Mouse (Mus musculus) liver, embryonic 15.5 days (tissue): Measurements from ENCODE around the gene Pam. TPM values are rescaled to one million over a fixed set of nuclear protein-coding genes. Genes with fewer than 3 reads are reported as not detected.

ENCODE experiments used
- ATAC-seq: fragments of 200-750 bp; cut with Nextera tagmentation; 2 replicates; pipeline ENCODE4 v1.8.0; 2017; ENCODE audit warnings: moderate number of reproducible peaks, mild to moderate bottlenecking, moderate library complexity; ENCODE audit not compliant: insufficient read depth
- H3K27ac ChIP-seq: fragments of 300-500 bp; sonication (generic); replicated peaks from 2 replicates; pipeline ENCODE4 v1.5.1; 2015; ENCODE audit warnings: mild to moderate bottlenecking, inconsistent platforms
- H3K27me3 ChIP-seq: fragments of 300-500 bp; sonication (generic); 2 replicates; pipeline ENCODE4 v1.6.1; 2015; ENCODE audit warnings: mild to moderate bottlenecking, inconsistent platforms
- H3K36me3 ChIP-seq: fragments of 300-500 bp; sonication (generic); replicated peaks from 2 replicates; pipeline ENCODE4 v1.6.1; 2015; ENCODE audit warnings: moderate library complexity, mild to moderate bottlenecking, inconsistent platforms
- H3K4me1 ChIP-seq: fragments of 300-500 bp; sonication (generic); replicated peaks from 2 replicates; pipeline ENCODE4 v1.6.1; 2015; ENCODE audit warnings: inconsistent platforms
- H3K4me2 ChIP-seq: fragments of 300-500 bp; sonication (generic); 2 replicates; pipeline ENCODE4 v1.6.1; 2015; ENCODE audit warnings: moderate library complexity, mild to moderate bottlenecking, inconsistent platforms
- H3K4me3 ChIP-seq: fragments of 300-500 bp; sonication (generic); replicated peaks from 2 replicates; pipeline ENCODE4 v1.5.1; 2015; ENCODE audit warnings: mild to moderate bottlenecking, inconsistent platforms
- H3K9ac ChIP-seq: fragments of 300-500 bp; sonication (generic); 2 replicates; pipeline ENCODE4 v1.6.1; 2015; ENCODE audit warnings: moderate library complexity, mild to moderate bottlenecking, inconsistent platforms
- H3K9me3 ChIP-seq: fragments of 300-500 bp; sonication (generic); replicated peaks from 2 replicates; pipeline ENCODE4 v1.6.1; 2016; ENCODE audit warnings: inconsistent platforms
- WGBS: fragments of 180-500 bp; shearing (Covaris S2); methylation state at CpG from one replicate; pipeline ENCODE4 v1.1.7; 2015; ENCODE audit warnings: mixed read lengths; ENCODE audit not compliant: insufficient replicate concordance; 5-methylcytosine and 5-hydroxymethylcytosine counted together
- polyA plus RNA-seq: library from polyadenylated mRNA; unstranded; fragments of >200 nt; fragmentation: Nextera tagmentation; extraction: Ambion mirVana; gene quantifications from 2 replicates; pipeline ENCODE4 v1.2.1, GENCODE M21; 2015

The Pam gene
- polyA plus RNA-seq, 1 experiment from 2014 or later = 7.5 TPM

DNA sequence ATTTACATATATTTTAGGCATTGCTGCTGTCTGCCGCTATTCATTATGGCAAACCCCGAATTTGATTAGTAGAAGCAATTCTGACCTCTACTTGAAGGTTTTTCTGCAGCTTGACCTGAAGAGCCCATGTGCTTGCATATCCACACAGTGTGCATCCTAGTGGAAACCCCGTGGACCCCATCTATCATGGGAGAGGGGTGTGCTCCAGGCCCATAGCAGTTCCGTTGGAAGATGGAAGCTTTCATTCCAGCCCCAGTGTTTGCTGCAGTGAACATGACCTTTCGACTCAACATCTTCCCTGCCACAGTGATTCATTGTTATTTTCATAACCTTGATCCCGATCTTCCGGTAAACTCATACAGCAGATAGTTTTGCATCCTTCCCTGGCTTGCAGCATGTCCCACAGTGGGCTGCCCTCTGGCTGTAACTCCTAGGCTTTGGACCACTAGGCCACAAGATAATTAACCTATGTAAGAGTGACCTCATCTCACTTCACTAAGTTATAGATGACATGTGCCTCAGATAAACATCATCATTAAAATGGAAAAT lies 191.5 kb downstream of the Pam start:
- no peaks in the 10 kb centered on the region for H3K36me3 ChIP-seq
- H3K27ac ChIP-seq = no peak overlapping the region
- no peak overlapping the region for H3K4me3 ChIP-seq
- no peak overlapping the region for H3K4me2 ChIP-seq
- no peaks in the 10 kb centered on the region for H3K27me3 ChIP-seq
- H3K9ac ChIP-seq = no peak overlapping the region
- ATAC-seq = no peak
- 77% methylated on average over 7 of the region's 7 CpGs for WGBS
- no peaks in the 10 kb centered on the region for H3K9me3 ChIP-seq
- H3K4me1 ChIP-seq = no peaks in the 10 kb centered on the region

DNA sequence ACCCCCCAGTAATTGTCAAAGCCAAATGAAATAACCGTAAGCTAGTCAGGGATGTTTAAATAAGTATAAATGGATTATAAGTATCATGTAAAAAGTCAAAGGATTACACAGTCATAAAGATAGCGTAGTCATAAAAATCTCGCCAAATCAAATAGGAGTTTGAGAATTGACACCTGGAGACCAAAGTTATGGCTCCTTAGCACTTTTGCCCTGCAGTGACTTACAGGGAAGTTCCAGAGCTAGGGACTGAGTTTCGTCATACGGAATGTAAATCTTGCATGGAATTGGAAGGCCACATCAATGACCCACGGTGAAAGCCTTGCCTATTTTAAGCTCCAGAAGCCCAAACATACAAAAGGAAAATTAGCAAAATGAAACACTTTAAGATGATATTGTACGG lies 192.6 kb downstream of the Pam start:
- H3K4me1 ChIP-seq = no peaks in the 10 kb centered on the region
- no peaks in the 10 kb centered on the region for H3K27me3 ChIP-seq
- H3K9ac ChIP-seq = no peak overlapping the region
- H3K9me3 ChIP-seq = no peaks in the 10 kb centered on the region
- no peak overlapping the region for H3K27ac ChIP-seq
- ATAC-seq = no peak
- 69% methylated on average over 7 of the region's 7 CpGs for WGBS
- H3K36me3 ChIP-seq = no peaks in the 10 kb centered on the region
- H3K4me3 ChIP-seq = no peak overlapping the region
- H3K4me2 ChIP-seq = no peak overlapping the region

DNA sequence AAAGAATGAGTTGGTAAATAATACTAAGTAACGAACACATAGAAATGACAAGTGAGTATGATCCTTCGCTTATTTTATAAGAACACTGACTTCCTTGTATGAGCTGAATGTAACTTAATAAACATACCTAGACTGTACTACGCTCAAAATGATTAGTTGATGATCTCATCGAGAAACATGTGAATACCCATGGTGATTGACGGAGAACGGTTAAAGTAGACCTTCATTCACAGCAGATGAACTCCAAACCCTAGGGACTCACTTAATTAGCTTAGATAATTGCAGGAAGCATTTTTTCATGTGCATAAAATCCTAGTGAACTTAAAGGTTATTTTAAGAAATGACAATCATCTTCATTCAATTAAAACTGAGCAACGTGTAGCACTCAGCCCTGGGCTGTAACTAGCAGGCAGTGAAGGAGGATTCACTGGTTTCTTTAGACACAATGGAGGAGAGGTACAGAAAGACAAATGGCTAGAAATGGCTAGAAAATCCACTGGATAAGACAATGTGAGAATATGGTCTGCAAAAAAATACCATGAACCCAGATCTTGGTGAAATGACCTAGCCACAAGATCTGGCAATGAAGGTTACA lies 194.8 kb downstream of the Pam start:
- H3K9me3 ChIP-seq = no peaks in the 10 kb centered on the region
- no peak overlapping the region for H3K9ac ChIP-seq
- H3K4me1 ChIP-seq = no peaks in the 10 kb centered on the region
- H3K4me3 ChIP-seq = no peak overlapping the region
- H3K36me3 ChIP-seq = no peaks in the 10 kb centered on the region
- no peaks in the 10 kb centered on the region for H3K27me3 ChIP-seq
- no peak for ATAC-seq
- H3K4me2 ChIP-seq = no peak overlapping the region
- 71% methylated on average over 7 of the region's 7 CpGs for WGBS
- no peak overlapping the region for H3K27ac ChIP-seq

DNA sequence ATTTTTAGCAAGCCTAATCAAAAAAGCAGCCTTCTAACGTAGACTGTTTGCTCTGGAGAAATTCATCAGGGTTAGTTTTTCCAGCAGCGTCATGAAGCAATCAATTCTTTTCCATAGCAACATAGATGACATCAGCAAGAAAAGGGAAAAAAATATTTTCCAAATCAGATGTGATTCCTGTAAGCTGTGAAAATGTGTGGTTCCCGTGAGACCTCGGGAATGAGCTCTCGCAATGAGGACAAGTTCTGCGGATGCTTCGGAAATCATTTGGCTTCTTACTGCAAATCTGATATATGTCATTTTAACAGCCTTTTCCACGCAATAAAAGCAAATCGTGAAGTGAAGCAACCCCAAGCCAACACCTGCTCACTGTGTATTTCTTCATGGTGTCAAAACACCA lies 207.9 kb downstream of the Pam start:
- H3K27ac ChIP-seq = no peak overlapping the region
- no peak overlapping the region for H3K4me3 ChIP-seq
- no peaks in the 10 kb centered on the region for H3K36me3 ChIP-seq
- ATAC-seq = no peak
- H3K9me3 ChIP-seq = no peaks in the 10 kb centered on the region
- no peaks in the 10 kb centered on the region for H3K27me3 ChIP-seq
- no peak overlapping the region for H3K4me2 ChIP-seq
- no peaks in the 10 kb centered on the region for H3K4me1 ChIP-seq
- no peak overlapping the region for H3K9ac ChIP-seq
- WGBS = 79% methylated on average over 9 of the region's 9 CpGs

DNA sequence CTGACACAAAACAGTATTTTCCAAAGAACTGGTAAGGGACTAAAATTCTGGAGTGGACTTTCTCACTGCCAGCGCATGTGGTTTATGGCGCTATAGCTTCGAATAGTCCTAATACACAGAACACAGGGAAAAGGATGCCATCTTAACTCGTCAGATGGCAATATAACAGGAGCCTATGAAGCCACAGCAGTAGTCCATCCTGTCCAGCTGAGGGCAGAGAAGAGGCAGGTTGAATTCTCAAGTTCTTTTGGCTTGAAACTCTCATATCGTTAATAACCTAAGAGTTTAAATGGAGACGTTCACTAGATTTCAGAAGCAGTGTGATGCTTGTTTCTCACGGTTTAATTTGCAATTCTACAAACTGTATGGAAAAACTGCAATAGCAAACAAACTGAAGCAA lies 211.9 kb downstream of the Pam start:
- H3K4me2 ChIP-seq = no peak overlapping the region
- no peaks in the 10 kb centered on the region for H3K27me3 ChIP-seq
- no peak overlapping the region for H3K27ac ChIP-seq
- 68% methylated on average over 7 of the region's 7 CpGs for WGBS
- no peaks in the 10 kb centered on the region for H3K4me1 ChIP-seq
- H3K9me3 ChIP-seq = no peaks in the 10 kb centered on the region
- H3K36me3 ChIP-seq = no peaks in the 10 kb centered on the region
- H3K4me3 ChIP-seq = no peak overlapping the region
- no peak for ATAC-seq
- no peak overlapping the region for H3K9ac ChIP-seq

DNA sequence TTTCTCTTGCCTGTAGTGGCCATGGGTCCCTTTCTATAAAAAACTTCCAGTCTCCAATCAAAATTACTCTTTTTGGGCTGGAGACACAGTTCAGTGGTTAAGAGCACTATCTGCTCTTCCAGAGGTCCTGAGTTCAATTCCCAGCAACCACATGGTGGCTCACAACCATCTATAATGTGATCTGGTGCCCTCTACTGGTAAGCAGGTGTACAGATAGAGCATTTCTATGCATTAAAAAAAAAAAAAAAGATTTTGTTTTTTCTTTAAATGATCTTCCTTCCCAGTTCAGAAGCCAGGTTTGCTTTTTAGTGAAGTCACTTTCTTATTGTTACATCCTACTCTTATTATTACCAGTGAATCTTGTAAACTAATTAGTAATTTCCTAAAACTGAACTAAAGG lies 218.4 kb downstream of the Pam start:
- no peaks in the 10 kb centered on the region for H3K27me3 ChIP-seq
- H3K36me3 ChIP-seq = no peaks in the 10 kb centered on the region
- no peak for ATAC-seq
- H3K27ac ChIP-seq = no peak overlapping the region
- H3K4me3 ChIP-seq = no peak overlapping the region
- no peak overlapping the region for H3K4me2 ChIP-seq
- no peak overlapping the region for H3K9ac ChIP-seq
- H3K9me3 ChIP-seq = no peaks in the 10 kb centered on the region
- no peaks in the 10 kb centered on the region for H3K4me1 ChIP-seq

DNA sequence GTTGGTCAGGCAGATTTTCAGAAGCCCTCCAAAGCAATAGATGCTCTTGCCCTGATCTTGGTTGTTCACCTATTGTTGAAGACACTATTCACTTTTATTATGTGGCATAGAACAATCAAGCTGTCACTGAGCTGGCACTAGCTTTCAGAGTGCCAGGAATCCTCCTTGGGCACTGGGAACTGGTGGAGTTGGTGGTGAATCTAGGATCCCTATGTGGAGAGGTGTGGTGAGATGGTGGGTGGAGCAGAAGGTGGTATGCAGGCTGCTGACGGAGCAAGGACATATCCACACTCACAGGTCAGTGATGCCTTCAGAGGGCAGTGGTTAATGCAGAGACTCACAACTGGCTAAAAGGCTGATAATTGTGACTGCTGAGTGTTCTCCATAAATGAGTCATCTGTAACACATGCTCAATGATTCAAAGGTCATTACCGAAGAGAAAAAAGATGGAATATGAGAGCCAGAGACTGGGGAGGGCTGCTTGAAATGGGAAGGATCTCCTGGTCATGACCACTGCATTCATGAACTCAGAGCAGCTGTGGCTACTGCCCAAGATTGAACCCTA lies 221.9 kb downstream of the Pam start:
- no peak overlapping the region for H3K4me2 ChIP-seq
- no peak overlapping the region for H3K9ac ChIP-seq
- no peaks in the 10 kb centered on the region for H3K36me3 ChIP-seq
- no peak overlapping the region for H3K27ac ChIP-seq
- H3K9me3 ChIP-seq = no peaks in the 10 kb centered on the region
- no peak overlapping the region for H3K4me3 ChIP-seq
- no peak for ATAC-seq
- 70% methylated on average over 2 of the region's 2 CpGs for WGBS
- no peaks in the 10 kb centered on the region for H3K27me3 ChIP-seq
- no peaks in the 10 kb centered on the region for H3K4me1 ChIP-seq

DNA sequence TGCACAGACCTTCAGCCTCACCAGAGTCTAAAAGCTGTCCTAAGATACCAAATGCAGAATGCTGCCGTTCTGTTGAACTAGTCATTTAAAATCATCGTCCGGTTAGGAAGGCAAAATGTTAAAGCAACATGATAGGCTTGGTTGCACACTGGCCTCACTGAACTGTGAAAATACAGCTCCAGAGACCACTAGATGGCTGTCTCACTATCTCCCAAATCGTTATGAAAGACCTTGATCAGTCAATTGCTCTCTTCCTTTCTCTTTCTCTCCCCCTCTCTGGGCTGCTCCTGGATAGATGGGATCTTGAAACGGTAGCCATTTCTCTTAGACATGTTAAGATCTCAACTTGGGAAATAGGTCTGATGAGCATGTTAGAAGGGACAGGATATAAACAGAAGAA lies 223.0 kb downstream of the Pam start:
- Histone ChIP-seq H3K4me3 (no peak overlapping the region), H3K9ac (no peak overlapping the region), H3K27me3 (no peaks in the 10 kb centered on the region), H3K4me2 (no peak overlapping the region), H3K27ac (no peak overlapping the region), H3K4me1 (no peaks in the 10 kb centered on the region), H3K36me3 (no peaks in the 10 kb centered on the region), H3K9me3 (no peaks in the 10 kb centered on the region)
- 56% methylated on average over 5 of the region's 5 CpGs for WGBS
- no peak for ATAC-seq

DNA sequence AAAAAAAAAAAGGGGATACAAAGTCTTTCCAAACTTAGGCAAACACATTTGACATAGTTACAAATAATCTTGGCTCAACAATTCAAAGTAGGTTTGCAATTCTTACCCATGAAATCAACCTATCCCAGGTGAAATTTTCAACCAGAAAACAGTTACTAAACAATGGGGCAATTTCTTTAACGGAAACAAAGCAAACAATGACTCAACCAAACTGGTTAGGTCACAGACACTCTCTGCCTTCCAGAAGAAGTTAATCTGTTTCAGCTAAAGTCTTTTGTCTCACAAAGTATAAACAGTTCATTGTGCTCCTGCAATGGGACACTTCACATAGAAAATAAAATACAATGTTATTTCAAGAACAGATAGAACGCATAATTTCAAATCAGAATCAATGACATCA lies 223.4 kb downstream of the Pam start:
- H3K4me2 ChIP-seq = no peak overlapping the region
- H3K4me3 ChIP-seq = no peak overlapping the region
- no peak overlapping the region for H3K9ac ChIP-seq
- 67% methylated on average over 2 of the region's 2 CpGs for WGBS
- no peak for ATAC-seq
- no peaks in the 10 kb centered on the region for H3K4me1 ChIP-seq
- H3K36me3 ChIP-seq = no peaks in the 10 kb centered on the region
- no peak overlapping the region for H3K27ac ChIP-seq
- H3K9me3 ChIP-seq = no peaks in the 10 kb centered on the region
- no peaks in the 10 kb centered on the region for H3K27me3 ChIP-seq

DNA sequence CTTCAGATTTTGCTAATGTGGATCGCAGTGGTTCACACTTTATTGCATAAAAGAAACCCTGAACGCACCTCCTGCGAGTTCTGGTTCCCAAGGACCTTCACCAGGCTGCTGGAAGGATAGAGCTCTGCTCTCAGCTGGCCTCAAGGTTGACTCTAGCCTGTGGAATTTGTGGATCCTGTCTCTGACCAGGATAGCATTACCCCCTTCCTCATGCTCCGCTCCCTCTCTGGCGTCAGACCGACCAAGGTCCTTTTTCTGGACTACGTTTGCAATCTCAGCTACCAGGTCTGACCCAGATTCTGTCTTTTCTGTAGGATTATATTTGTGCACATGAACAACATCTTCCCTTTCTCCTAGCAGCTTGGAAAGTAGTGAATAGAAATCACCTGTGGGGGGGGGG lies 231.3 kb downstream of the Pam start:
- H3K4me3 ChIP-seq = no peak overlapping the region
- no peak overlapping the region for H3K4me2 ChIP-seq
- 78% methylated on average over 7 of the region's 7 CpGs for WGBS
- H3K36me3 ChIP-seq = no peaks in the 10 kb centered on the region
- H3K27me3 ChIP-seq = no peaks in the 10 kb centered on the region
- no peak overlapping the region for H3K9ac ChIP-seq
- no peak overlapping the region for H3K27ac ChIP-seq
- no peaks in the 10 kb centered on the region for H3K4me1 ChIP-seq
- no peaks in the 10 kb centered on the region for H3K9me3 ChIP-seq
- no peak for ATAC-seq

DNA sequence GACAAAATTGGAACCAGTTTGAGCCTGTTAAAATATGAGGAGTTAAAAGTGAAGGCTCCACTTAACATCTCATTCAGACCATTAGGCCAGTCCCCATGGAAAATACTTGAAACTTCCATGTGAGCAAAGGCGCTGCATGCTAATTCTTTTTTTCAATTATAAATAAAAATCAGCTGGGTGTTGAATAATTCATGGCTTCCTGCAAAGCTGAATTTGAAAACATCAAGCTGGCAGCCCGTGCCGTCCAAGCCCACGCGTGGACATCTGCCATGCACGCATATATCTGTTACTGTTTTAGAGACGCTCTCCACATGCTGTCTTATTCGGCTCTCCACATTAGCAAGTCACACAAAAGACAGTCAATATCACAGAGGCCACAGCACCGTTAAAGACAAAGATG lies 232.3 kb downstream of the Pam start:
- no peaks in the 10 kb centered on the region for H3K9me3 ChIP-seq
- WGBS = 77% methylated on average over 9 of the region's 9 CpGs
- H3K27me3 ChIP-seq = no peaks in the 10 kb centered on the region
- no peak overlapping the region for H3K27ac ChIP-seq
- H3K4me1 ChIP-seq = no peaks in the 10 kb centered on the region
- H3K4me2 ChIP-seq = no peak overlapping the region
- no peak for ATAC-seq
- H3K4me3 ChIP-seq = no peak overlapping the region
- H3K9ac ChIP-seq = no peak overlapping the region
- H3K36me3 ChIP-seq = no peaks in the 10 kb centered on the region

DNA sequence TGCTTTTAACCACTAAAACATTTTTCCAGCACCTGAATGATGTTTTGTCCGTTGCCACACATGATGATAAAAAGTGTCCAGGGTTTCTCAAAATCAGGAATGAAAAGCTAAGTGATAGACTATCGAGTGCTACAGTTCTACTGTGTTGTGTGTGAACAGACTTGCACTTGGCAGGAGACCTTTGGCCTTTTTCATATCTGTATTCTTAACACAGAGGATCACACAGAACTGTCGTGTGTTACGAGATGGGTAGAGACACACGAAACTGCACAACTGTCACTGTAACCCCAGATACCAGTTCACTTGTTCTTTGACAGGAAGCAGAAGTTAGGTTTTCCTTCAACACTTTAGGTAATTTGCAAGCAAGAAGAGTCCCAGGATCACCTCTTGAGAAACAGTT lies 232.7 kb downstream of the Pam start:
- 63% methylated on average over 5 of the region's 5 CpGs for WGBS
- H3K9ac ChIP-seq = no peak overlapping the region
- H3K36me3 ChIP-seq = no peaks in the 10 kb centered on the region
- ATAC-seq = no peak
- no peak overlapping the region for H3K27ac ChIP-seq
- no peaks in the 10 kb centered on the region for H3K27me3 ChIP-seq
- no peaks in the 10 kb centered on the region for H3K9me3 ChIP-seq
- H3K4me3 ChIP-seq = no peak overlapping the region
- no peaks in the 10 kb centered on the region for H3K4me1 ChIP-seq
- H3K4me2 ChIP-seq = no peak overlapping the region
